Mouse (Mus musculus): ENCODE results near the gene Meig1. TPM values are rescaled to one million over a fixed set of nuclear protein-coding genes. Genes with fewer than 3 reads are reported as not detected.

The Meig1 gene
- polyA plus RNA-seq, 1 experiment = 1.00 TPM

Other genes starting within 250 kb of the Meig1 start
- 10.2 and 12.0 TPM in 2 replicates for gene Nmt2, start 138.4 kb downstream of the Meig1 start, polyA plus RNA-seq (2012; rRNA removed)
- gene Rpp38, start 90.0 kb downstream of the Meig1 start, polyA plus RNA-seq (2012; rRNA removed) = 6.2 and 6.5 TPM in 2 replicates
- gene Acbd7, start 86.5 kb downstream of the Meig1 start, polyA plus RNA-seq (2012; rRNA removed) = 30.9 and 73.5 TPM in 2 replicates
- not detected in 2 replicates for gene Olah, start 25.4 kb downstream of the Meig1 start, polyA plus RNA-seq (2012; rRNA removed)
- gene Dclre1c, start 1.5 kb upstream of the Meig1 start, polyA plus RNA-seq (2012; rRNA removed) = 4.9 and 6.1 TPM in 2 replicates
- 0.45 and 0.52 TPM in 2 replicates for gene Suv39h2, start 52.4 kb upstream of the Meig1 start, polyA plus RNA-seq (2012; rRNA removed)
- 2.0 and 2.1 TPM in 2 replicates for gene Gm45902, start 90.1 kb upstream of the Meig1 start, polyA plus RNA-seq (2012; rRNA removed)
- 29.5 and 38.4 TPM in 2 replicates for gene Hspa14, start 90.2 kb upstream of the Meig1 start, polyA plus RNA-seq (2012; rRNA removed)
- 2.4 and 2.6 TPM in 2 replicates for gene Cdnf, start 90.4 kb upstream of the Meig1 start, polyA plus RNA-seq (2012; rRNA removed)
- 7.3 and 8.1 TPM in 2 replicates for gene Fam107b, start 147.8 kb upstream of the Meig1 start, polyA plus RNA-seq (2012; rRNA removed)